Mouse (Mus musculus) ES-E14 (cell line): ENCODE measurements at regions not wholly inside any gene's neighbourhood (a gene's known extent, or its start where the extent isn't known, plus 50 kb on each side); places are given as distances from the start of the nearest gene placed in this dataset.

Experiments used
- MAFK ChIP-seq: IDR thresholded peaks from 2 replicates; pipeline ENCODE4 v1.6.1; 2014; ENCODE audit warnings: mild to moderate bottlenecking, low read depth, low read length, inconsistent platforms; ENCODE audit not compliant: insufficient read depth
- ZNF384 ChIP-seq: IDR thresholded peaks from 2 replicates; pipeline ENCODE4 v1.6.1; 2012; ENCODE audit warnings: low read depth, low read length, inconsistent platforms

GRCm38 (mm10) chr9:14058592-14059227, 216.2 kb upstream of the Sesn3 start:
- TF ChIP-seq MAFK (no peak), ZNF384 (no peak)
